Mouse (Mus musculus): ENCODE measurements around the gene Sstr4. TPM values are rescaled to one million over a fixed set of nuclear protein-coding genes. Genes with fewer than 3 reads are reported as not detected.

The Sstr4 gene
- polyA plus RNA-seq (2015; fragmentation: Illumina TruSeq; extraction: RNeasy Lipid Tissue Mini Kit (QIAGEN cat#74804); ENCODE audit: low read depth, low replicate concordance): 12.7 TPM

GRCm38 (mm10) chr2:148395131-148396051, at the start of gene Sstr4:
Gene Sstr4, plus strand, starts transcription at chr2:148395344.

GRCm38 (mm10) chr2:148407870-148408760, 13.0 kb downstream of the Sstr4 start, which contains the start of gene Thbd:
Gene Thbd, minus strand, starts transcription at chr2:148408188.

GRCm38 (mm10) chr2:148443249-148443958, 48.3 kb downstream of the Sstr4 start, which contains the start of gene Cd93:
Gene Cd93, minus strand, starts transcription at chr2:148443563.

Other genes with a start within 250 kb of the Sstr4 start
- gene Thbd, start 12.8 kb downstream of the Sstr4 start, polyA plus RNA-seq (2015; fragmentation: Illumina TruSeq; extraction: RNeasy Lipid Tissue Mini Kit (QIAGEN cat#74804); ENCODE audit: low read depth, low replicate concordance): 10.4 TPM
- 3.0 TPM for gene Cd93, start 48.2 kb downstream of the Sstr4 start, polyA plus RNA-seq (2015; fragmentation: Illumina TruSeq; extraction: RNeasy Lipid Tissue Mini Kit (QIAGEN cat#74804); ENCODE audit: low read depth, low replicate concordance)